In genomic region chr12:106030146-106030745, GRCm38 (mm10) we compare ENCODE assay signal across 10 mouse cellular contexts. TPM values are rescaled to one million over a fixed set of nuclear protein-coding genes. Genes with fewer than 3 reads are reported as not detected.
DNase-seq lines count a peak whose midpoint lies in the region; ATAC-seq and TF ChIP-seq lines count a peak whose summit lies in the region.
"Had no signal": no experiment of that assay in that cellular context is flagged by ENCODE, and none has a peak within 500 bp of the region (broad histone marks: within the 10 kb centered on the region; RNA-seq: fewer than 3 reads in every experiment).

No protein-coding gene starts in this region.

- H3K4me3 ChIP-seq in forebrain, embryonic 15.5 days, result no peak overlapping the region
- no peak overlapping the region for H3K4me3 ChIP-seq in forebrain, embryonic 11.5 days (ENCODE audit: low read depth, low read length)
- peak overlapping the region; percentile 59; the same call in 1 of the 2 replicates for H3K4me3 ChIP-seq in G1E (ENCODE audit: low read depth, low read length)
- H3K4me3 ChIP-seq in liver, embryonic 11.5 days (ENCODE audit: low read depth, low read length), result no peak overlapping the region
- no peak overlapping the region for H3K4me3 ChIP-seq in midbrain, embryonic 14.5 days (replicated peaks; ENCODE audit: low read depth, low read length)

- ATAC-seq in forebrain, embryonic 15.5 days (replicated peaks), result no peak
- no peak for ATAC-seq in forebrain, embryonic 11.5 days (replicated peaks; ENCODE audit: low FRiP score)
- peak; percentile 3; the same call in 1 of the 2 replicates for ATAC-seq in G1E (ENCODE audit: extremely low read depth, insufficient number of reproducible peaks, low FRiP score, poor library complexity, severe bottlenecking)
- ATAC-seq in liver, embryonic 11.5 days (replicated peaks; ENCODE audit: low FRiP score), result no peak
- ATAC-seq in megakaryocyte, adult 5-6 weeks (ENCODE audit: poor library complexity, severe bottlenecking), result peak; percentile 65
- no peak for ATAC-seq in midbrain, embryonic 14.5 days (ENCODE audit: low FRiP score, low TSS enrichment)
- ATAC-seq: intestine, postnatal 0 days had no signal

- DNase-seq in forebrain, embryonic 11.5 days (ENCODE audit: low spot score), result no peak
- peak; percentile 50 for DNase-seq in G1E (ENCODE audit: low spot score)
- DNase-seq in liver, embryonic 11.5 days (ENCODE audit: low spot score), result no peak
- no peak for DNase-seq in right cerebral cortex, postnatal 14 days
- DNase-seq in urinary bladder, postnatal 14 days (ENCODE audit: low spot score), result no peak
- no peak for DNase-seq in midbrain, embryonic 14.5 days
- DNase-seq: cerebellum, postnatal 10 days had no signal

- peaks cover 18% of the 10 kb centered on the region for H3K4me1 ChIP-seq in forebrain, embryonic 15.5 days
- H3K4me1 ChIP-seq in forebrain, embryonic 11.5 days (replicated peaks; ENCODE audit: control insufficient read depth, insufficient read depth, low read length), result no peaks in the 10 kb centered on the region
- H3K4me1 ChIP-seq in G1E (ENCODE audit: insufficient read depth, low read depth, low read length), result peaks cover 87% of the 10 kb centered on the region
- H3K4me1 ChIP-seq in liver, embryonic 11.5 days (replicated peaks; ENCODE audit: control insufficient read depth, insufficient read depth, low read length), result peaks cover 57% of the 10 kb centered on the region
- no peaks in the 10 kb centered on the region for H3K4me1 ChIP-seq in midbrain, embryonic 14.5 days (ENCODE audit: control insufficient read depth, insufficient read depth, low read length)

- no peak for TF ChIP-seq CTCF in G1E (IDR thresholded peaks at IDR 0.05; ENCODE audit: low read depth, low read length)

- H3K27ac ChIP-seq in forebrain, embryonic 15.5 days (replicated peaks), result peak overlapping the region; percentile 44; the same call in 1 of the 2 replicates
- no peak overlapping the region for H3K27ac ChIP-seq in forebrain, embryonic 11.5 days (ENCODE audit: low read depth, low read length)
- peak overlapping the region; percentile 68; the same call in 1 of the 2 replicates for H3K27ac ChIP-seq in liver, embryonic 11.5 days (ENCODE audit: low read depth, low read length)
- no peak overlapping the region for H3K27ac ChIP-seq in midbrain, embryonic 14.5 days (replicated peaks; ENCODE audit: low read depth, low read length)

- H3K4me2 ChIP-seq in forebrain, embryonic 15.5 days (replicated peaks), result no peak overlapping the region
- no peak overlapping the region for H3K4me2 ChIP-seq in forebrain, embryonic 11.5 days (ENCODE audit: low read depth, low read length, severe bottlenecking)
- peak overlapping the region; percentile 53 for H3K4me2 ChIP-seq in liver, embryonic 11.5 days
- H3K4me2 ChIP-seq in midbrain, embryonic 14.5 days (ENCODE audit: low read length), result no peak overlapping the region

- H3K36me3 ChIP-seq in forebrain, embryonic 15.5 days, result peaks cover 3% of the 10 kb centered on the region; the same call in 1 of the 2 replicates
- no peaks in the 10 kb centered on the region; the same call in 1 of the 2 replicates for H3K36me3 ChIP-seq in forebrain, embryonic 11.5 days (ENCODE audit: control insufficient read depth, insufficient read depth, low read length)
- peaks cover 74% of the 10 kb centered on the region for H3K36me3 ChIP-seq in G1E (replicated peaks)
- H3K36me3 ChIP-seq in liver, embryonic 11.5 days (ENCODE audit: control insufficient read depth, insufficient read depth, low read length), result peaks cover 10% of the 10 kb centered on the region; the same call in 1 of the 2 replicates
- no peaks in the 10 kb centered on the region for H3K36me3 ChIP-seq in midbrain, embryonic 14.5 days (ENCODE audit: control insufficient read depth, insufficient read depth, low read length)

- no peak overlapping the region for H3K9ac ChIP-seq in forebrain, embryonic 15.5 days (replicated peaks)
- H3K9ac ChIP-seq in forebrain, embryonic 11.5 days (ENCODE audit: low read length), result no peak overlapping the region
- H3K9ac ChIP-seq in liver, embryonic 11.5 days (ENCODE audit: low read depth, low read length), result 0 out of 2 replicates have a peak overlapping the region, but pooled peaks have one; percentile 23
- H3K9ac ChIP-seq in midbrain, embryonic 14.5 days (replicated peaks; ENCODE audit: low read length), result no peak overlapping the region

- WGBS in forebrain, embryonic 15.5 days, result 77% methylated on average over 7 of the region's 7 CpGs
- 85% methylated on average over 7 of the region's 7 CpGs for WGBS in forebrain, embryonic 11.5 days
- 58% methylated on average over 7 of the region's 7 CpGs for WGBS in liver, embryonic 11.5 days
- 88% methylated on average over 7 of the region's 7 CpGs for WGBS in midbrain, embryonic 14.5 days

- no peaks in the 10 kb centered on the region for H3K9me3 ChIP-seq in forebrain, embryonic 15.5 days
- H3K9me3 ChIP-seq in forebrain, embryonic 11.5 days (ENCODE audit: control insufficient read depth, low read length), result no peaks in the 10 kb centered on the region
- H3K9me3 ChIP-seq in G1E (replicated peaks), result no peaks in the 10 kb centered on the region
- no peaks in the 10 kb centered on the region for H3K9me3 ChIP-seq in liver, embryonic 11.5 days (ENCODE audit: control insufficient read depth, low read length)
- H3K9me3 ChIP-seq in midbrain, embryonic 14.5 days (ENCODE audit: control insufficient read depth, low read length), result no peaks in the 10 kb centered on the region

- no peaks in the 10 kb centered on the region for H3K27me3 ChIP-seq in forebrain, embryonic 15.5 days
- H3K27me3 ChIP-seq in forebrain, embryonic 11.5 days (ENCODE audit: control insufficient read depth, insufficient read depth, low read length), result no peaks in the 10 kb centered on the region
- H3K27me3 ChIP-seq in G1E (ENCODE audit: insufficient read depth, low read length), result no peaks in the 10 kb centered on the region
- no peaks in the 10 kb centered on the region for H3K27me3 ChIP-seq in liver, embryonic 11.5 days (replicated peaks; ENCODE audit: control insufficient read depth, insufficient read depth, low read length)
- no peaks in the 10 kb centered on the region for H3K27me3 ChIP-seq in midbrain, embryonic 14.5 days (ENCODE audit: control insufficient read depth, insufficient read depth, low read length)

RNA-seq across cellular contexts. Expression of gene Vrk1, which starts 20.2 kb away (rescaled TPM):
- 73.6 and 81.7 TPM in 2 replicates for polyA plus RNA-seq in forebrain, embryonic 15.5 days (2015; fragmentation: Nextera tagmentation; extraction: Ambion mirVana)
- 114 and 115 TPM in 2 replicates for polyA plus RNA-seq in forebrain, embryonic 11.5 days (2014; fragmentation: Nextera tagmentation; extraction: Ambion mirVana)
- total RNA-seq in G1E (2014; fragmentation: Nextera tagmentation) (184 and 234 TPM in 2 replicates), G1E (2017) (240 and 293 TPM in 2 replicates)
- 85.3 and 89.8 TPM in 2 replicates for polyA plus RNA-seq in G1E (2012)
- polyA plus RNA-seq in liver, embryonic 11.5 days (2014; fragmentation: Nextera tagmentation; extraction: Ambion mirVana), result 161 and 179 TPM in 2 replicates
- total RNA-seq in megakaryocyte, adult 5-6 weeks (2015), result 133 and 142 TPM in 2 replicates
- 184 and 208 TPM in 2 replicates for total RNA-seq in megakaryocyte, adult 5-6 weeks (2017)
- 34.2 and 42.3 TPM in 2 replicates for polyA plus RNA-seq in midbrain, embryonic 14.5 days (2014; fragmentation: Nextera tagmentation; extraction: Ambion mirVana)

Comparison
In these comparisons a context has a peak if more than half of its experiments do, and no peak if none do; other contexts are left out.
1. H3K27ac ChIP-seq: peak in forebrain, embryonic 15.5 days (single experiment) and liver, embryonic 11.5 days (single experiment); none in forebrain, embryonic 11.5 days (single experiment) and midbrain, embryonic 14.5 days (single experiment).
2. ATAC-seq: peak in G1E (single experiment) and megakaryocyte, adult 5-6 weeks (single experiment); none in forebrain, embryonic 15.5 days (single experiment), forebrain, embryonic 11.5 days (single experiment), liver, embryonic 11.5 days (single experiment) and midbrain, embryonic 14.5 days (single experiment).